Mouse (Mus musculus) liver, adult (tissue): ENCODE measurements around the gene Rasip1.

Source experiments
- GATA4 ChIP-seq: IDR thresholded peaks from 2 replicates; pipeline ENCODE4 v1.6.1; 2014; ENCODE audit warnings: mild to moderate bottlenecking, low read length; ENCODE audit not compliant: insufficient replicate concordance

Rasip1 gene

GRCm38 (mm10) chr7:45683396-45684050 lies 56.2 kb downstream of the Rasip1 start, which contains the start of gene Ntn5:
TSS of gene Ntn5 (plus strand) at chr7:45684022.
- no peak for TF ChIP-seq GATA4

GRCm38 (mm10) chr7:45685811-45686210 lies 58.5 kb downstream of the Rasip1 start:
- TF ChIP-seq GATA4, result no peak

- TF ChIP-seq GATA4, result no peak
These were observed 59.6 kb downstream of the Rasip1 start for GRCm38 (mm10) chr7:45686841-45687240.
